Mouse (Mus musculus): ENCODE results near the gene Txk. TPM values are rescaled to one million over a fixed set of nuclear protein-coding genes. Genes with fewer than 3 reads are reported as not detected.

Txk gene
- polyA plus RNA-seq, 1 experiment from 2014 or later, result 0.12 TPM

DNA sequence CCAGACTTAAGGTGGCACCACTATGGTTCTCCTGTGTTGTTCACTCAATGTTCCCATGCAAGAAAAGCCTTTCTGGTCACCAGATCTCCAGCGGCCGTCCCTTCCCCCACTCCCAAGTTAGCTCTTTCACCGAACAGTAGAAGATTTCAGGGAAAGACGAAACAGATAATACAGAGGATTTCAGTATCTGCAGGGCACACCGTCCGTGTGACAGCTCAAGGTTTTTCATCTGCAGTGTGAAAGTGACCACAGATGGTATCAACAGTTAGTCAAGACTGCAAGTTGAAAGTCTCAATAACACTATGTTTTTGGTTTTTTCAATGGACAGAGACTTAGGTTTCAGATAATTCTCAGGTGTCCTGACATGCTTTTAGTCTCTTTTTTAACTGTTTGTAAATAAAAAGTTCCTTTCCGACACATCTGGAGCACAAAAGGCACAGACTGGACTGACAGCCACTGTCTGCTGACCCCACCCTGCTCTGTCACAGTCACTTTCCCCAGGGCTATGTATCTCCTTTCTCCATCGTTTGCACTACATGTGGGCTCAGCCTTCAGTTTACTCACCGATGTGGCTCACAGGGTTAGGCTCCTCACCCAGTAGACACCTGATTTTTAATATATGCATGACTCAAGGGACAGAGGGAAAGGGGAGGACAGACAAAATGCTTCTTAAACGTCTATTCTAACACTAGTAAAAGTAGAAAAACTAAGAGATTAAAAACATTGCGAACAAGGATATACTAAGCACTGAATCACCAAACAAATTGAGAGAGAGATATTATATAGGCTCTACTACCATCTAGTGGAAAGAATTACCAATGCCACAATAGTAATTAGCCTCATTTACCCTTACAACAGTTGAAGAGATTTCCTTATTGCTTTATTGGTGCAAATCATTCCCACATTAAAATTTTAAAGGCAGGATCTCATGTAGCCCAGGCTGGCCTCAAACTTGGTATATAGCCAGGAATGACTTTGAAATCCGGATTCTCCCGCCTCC is 6.6 kb upstream of the Txk start:
- Histone ChIP-seq H3K36me3 (ENCODE audit: control insufficient read depth, insufficient read depth, low read length) (no peaks in the 10 kb centered on the region), H3K4me3 (ENCODE audit: low read depth, low read length) (no peak overlapping the region), H3K27me3 (ENCODE audit: control insufficient read depth, insufficient read depth, low read length) (no peaks in the 10 kb centered on the region), H3K4me1 (ENCODE audit: control insufficient read depth, insufficient read depth, low read length) (no peaks in the 10 kb centered on the region), H3K4me2 (ENCODE audit: low read depth, low read length) (no peak overlapping the region), H3K27ac (ENCODE audit: low read depth, low read length) (no peak overlapping the region), H3K9ac (replicated peaks; ENCODE audit: low read depth, low read length) (no peak overlapping the region), H3K9me3 (ENCODE audit: control insufficient read depth, low read length) (no peaks in the 10 kb centered on the region)
- WGBS, result 76% methylated on average over 13 of the region's 13 CpGs
- ATAC-seq (ENCODE audit: low read depth), result peak; percentile 56

DNA sequence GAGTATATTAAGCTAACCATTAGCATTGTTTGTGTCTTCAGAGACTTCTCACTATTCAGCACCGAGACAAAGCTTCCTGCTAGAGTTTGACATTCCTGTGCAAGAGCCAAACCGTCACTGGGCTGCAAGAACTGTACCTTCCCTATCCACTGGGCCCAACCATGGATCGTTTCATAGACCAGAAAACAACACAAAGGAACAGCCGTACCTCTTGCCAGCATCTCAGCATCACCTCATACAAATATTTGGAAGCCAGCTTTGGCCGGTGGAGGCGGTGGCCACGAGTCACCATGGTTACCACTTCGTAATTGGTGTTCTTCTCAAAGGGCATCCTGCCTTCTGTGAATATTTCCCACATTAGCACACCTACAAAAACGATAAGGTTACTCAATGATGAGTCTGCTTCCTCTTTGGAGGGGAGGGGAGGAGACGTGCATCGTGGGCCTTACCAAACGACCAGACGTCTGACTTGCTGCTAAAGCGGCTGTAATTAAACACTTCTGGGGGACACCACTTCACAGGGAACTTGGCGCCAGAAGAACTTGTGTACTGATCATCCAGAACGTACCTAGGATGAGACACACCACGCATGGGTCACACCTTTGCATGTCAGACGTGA is 4.7 kb upstream of the Txk start:
- Histone ChIP-seq H3K4me1 (ENCODE audit: control insufficient read depth, insufficient read depth, low read length) (no peaks in the 10 kb centered on the region), H3K4me2 (ENCODE audit: low read depth, low read length) (no peak overlapping the region), H3K9me3 (ENCODE audit: control insufficient read depth, low read length) (no peaks in the 10 kb centered on the region), H3K9ac (replicated peaks; ENCODE audit: low read depth, low read length) (no peak overlapping the region), H3K36me3 (ENCODE audit: control insufficient read depth, insufficient read depth, low read length) (no peaks in the 10 kb centered on the region), H3K4me3 (ENCODE audit: low read depth, low read length) (no peak overlapping the region), H3K27me3 (ENCODE audit: control insufficient read depth, insufficient read depth, low read length) (no peaks in the 10 kb centered on the region), H3K27ac (ENCODE audit: low read depth, low read length) (no peak overlapping the region)
- WGBS, result 70% methylated on average over 18 of the region's 18 CpGs
- peak; percentile 70; the same call in 1 of the 2 replicates for ATAC-seq (ENCODE audit: low read depth)

DNA sequence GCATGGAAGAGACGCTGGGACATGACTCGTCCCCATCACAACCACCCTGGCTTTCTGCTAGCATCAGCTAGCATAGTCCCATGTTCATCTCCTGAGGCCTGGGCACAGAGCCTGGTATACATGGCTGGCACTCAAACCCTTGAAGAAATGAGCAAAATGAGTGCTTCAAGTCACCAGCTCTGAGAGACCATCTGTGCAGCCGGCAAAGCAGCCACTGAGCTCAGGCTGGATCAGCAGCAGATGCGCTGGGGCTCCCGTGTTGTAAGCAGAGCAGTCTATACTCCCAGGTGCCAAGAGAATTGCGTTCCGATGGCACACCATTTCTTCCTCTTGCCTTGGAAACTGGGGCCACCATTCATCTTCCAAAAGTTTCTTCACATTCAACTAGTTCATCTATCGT is 3.4 kb upstream of the Txk start:
- no peak overlapping the region for H3K4me3 ChIP-seq (ENCODE audit: low read depth, low read length)
- no peaks in the 10 kb centered on the region for H3K4me1 ChIP-seq (ENCODE audit: control insufficient read depth, insufficient read depth, low read length)
- H3K27ac ChIP-seq (ENCODE audit: low read depth, low read length), result no peak overlapping the region
- H3K9me3 ChIP-seq (ENCODE audit: control insufficient read depth, low read length), result no peaks in the 10 kb centered on the region
- no peak overlapping the region for H3K4me2 ChIP-seq (ENCODE audit: low read depth, low read length)
- no peak for ATAC-seq (ENCODE audit: low read depth)
- H3K27me3 ChIP-seq (ENCODE audit: control insufficient read depth, insufficient read depth, low read length), result no peaks in the 10 kb centered on the region
- H3K36me3 ChIP-seq (ENCODE audit: control insufficient read depth, insufficient read depth, low read length), result no peaks in the 10 kb centered on the region
- WGBS, result 94% methylated on average over 8 of the region's 8 CpGs
- H3K9ac ChIP-seq (replicated peaks; ENCODE audit: low read depth, low read length), result no peak overlapping the region

GRCm38 (mm10) chr5:72755035-72755434 is 2.5 kb upstream of the Txk start:
- no peak overlapping the region for H3K27ac ChIP-seq (ENCODE audit: low read depth, low read length)
- H3K4me3 ChIP-seq (ENCODE audit: low read depth, low read length), result no peak overlapping the region
- no peak overlapping the region for H3K4me2 ChIP-seq (ENCODE audit: low read depth, low read length)
- WGBS, result 85% methylated on average over 2 of the region's 2 CpGs
- H3K9me3 ChIP-seq (ENCODE audit: control insufficient read depth, low read length), result no peaks in the 10 kb centered on the region
- H3K9ac ChIP-seq (replicated peaks; ENCODE audit: low read depth, low read length), result no peak overlapping the region
- H3K27me3 ChIP-seq (ENCODE audit: control insufficient read depth, insufficient read depth, low read length), result no peaks in the 10 kb centered on the region
- ATAC-seq (ENCODE audit: low read depth), result no peak
- H3K4me1 ChIP-seq (ENCODE audit: control insufficient read depth, insufficient read depth, low read length), result no peaks in the 10 kb centered on the region
- no peaks in the 10 kb centered on the region for H3K36me3 ChIP-seq (ENCODE audit: control insufficient read depth, insufficient read depth, low read length)

- no peak overlapping the region for H3K9ac ChIP-seq (replicated peaks; ENCODE audit: low read depth, low read length)
- H3K9me3 ChIP-seq (ENCODE audit: control insufficient read depth, low read length), result no peaks in the 10 kb centered on the region
- H3K4me2 ChIP-seq (ENCODE audit: low read depth, low read length), result no peak overlapping the region
- ATAC-seq (ENCODE audit: low read depth), result peak; percentile 83
- H3K4me3 ChIP-seq (ENCODE audit: low read depth, low read length), result no peak overlapping the region
- no peaks in the 10 kb centered on the region for H3K4me1 ChIP-seq (ENCODE audit: control insufficient read depth, insufficient read depth, low read length)
- 57% methylated on average over 7 of the region's 7 CpGs for WGBS
- no peaks in the 10 kb centered on the region for H3K27me3 ChIP-seq (ENCODE audit: control insufficient read depth, insufficient read depth, low read length)
- no peak overlapping the region for H3K27ac ChIP-seq (ENCODE audit: low read depth, low read length)
- no peaks in the 10 kb centered on the region for H3K36me3 ChIP-seq (ENCODE audit: control insufficient read depth, insufficient read depth, low read length)
Measured at GRCm38 (mm10) chr5:72751056-72751758, 1.4 kb downstream of the Txk start.

GRCm38 (mm10) chr5:72750226-72750625 is 2.4 kb downstream of the Txk start:
- no peak for ATAC-seq (ENCODE audit: low read depth)
- Histone ChIP-seq H3K4me2 (ENCODE audit: low read depth, low read length) (no peak overlapping the region), H3K27me3 (ENCODE audit: control insufficient read depth, insufficient read depth, low read length) (no peaks in the 10 kb centered on the region), H3K36me3 (ENCODE audit: control insufficient read depth, insufficient read depth, low read length) (no peaks in the 10 kb centered on the region), H3K9ac (replicated peaks; ENCODE audit: low read depth, low read length) (no peak overlapping the region), H3K4me1 (ENCODE audit: control insufficient read depth, insufficient read depth, low read length) (no peaks in the 10 kb centered on the region), H3K9me3 (ENCODE audit: control insufficient read depth, low read length) (no peaks in the 10 kb centered on the region), H3K27ac (ENCODE audit: low read depth, low read length) (0 out of 2 replicates have a peak overlapping the region, but pooled peaks have one; percentile 22), H3K4me3 (ENCODE audit: low read depth, low read length) (no peak overlapping the region)
- WGBS, result 79% methylated on average over 5 of the region's 5 CpGs

DNA sequence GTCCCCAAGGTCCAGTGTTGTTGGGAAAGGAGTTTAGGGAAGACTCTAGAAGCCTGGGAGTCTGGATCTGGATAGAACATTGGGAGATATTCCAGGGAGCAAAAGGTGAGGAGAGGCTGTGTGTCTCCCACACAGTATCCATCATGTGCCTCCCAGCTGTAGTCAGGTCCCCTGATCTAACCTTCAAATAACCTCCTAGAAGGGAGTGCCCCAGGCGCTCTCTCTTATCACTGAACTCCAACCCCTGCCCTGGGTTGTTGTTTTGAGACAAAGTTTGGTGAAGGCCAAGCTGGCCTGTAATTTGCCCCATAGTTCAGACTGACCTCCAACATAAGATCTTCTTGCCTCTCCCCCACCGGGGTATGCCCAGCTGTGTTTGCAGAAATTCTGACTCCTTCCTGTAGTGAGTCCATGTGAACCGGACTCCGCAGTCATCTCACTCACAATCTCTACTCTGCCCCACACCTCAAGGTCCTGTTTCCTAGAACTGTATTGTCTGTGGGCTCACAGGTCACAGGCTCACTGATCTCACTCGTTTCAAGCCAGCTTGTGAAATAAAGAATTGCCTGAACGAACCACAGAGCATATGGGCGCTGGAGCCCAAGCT is 3.8 kb downstream of the Txk start:
- WGBS, result 82% methylated on average over 7 of the region's 7 CpGs
- Histone ChIP-seq H3K27me3 (ENCODE audit: control insufficient read depth, insufficient read depth, low read length) (no peaks in the 10 kb centered on the region), H3K27ac (ENCODE audit: low read depth, low read length) (no peak overlapping the region), H3K9me3 (ENCODE audit: control insufficient read depth, low read length) (no peaks in the 10 kb centered on the region), H3K4me2 (ENCODE audit: low read depth, low read length) (no peak overlapping the region), H3K9ac (replicated peaks; ENCODE audit: low read depth, low read length) (no peak overlapping the region), H3K36me3 (ENCODE audit: control insufficient read depth, insufficient read depth, low read length) (no peaks in the 10 kb centered on the region), H3K4me1 (ENCODE audit: control insufficient read depth, insufficient read depth, low read length) (no peaks in the 10 kb centered on the region), H3K4me3 (ENCODE audit: low read depth, low read length) (no peak overlapping the region)
- no peak for ATAC-seq (ENCODE audit: low read depth)

GRCm38 (mm10) chr5:72747384-72747783 is 5.2 kb downstream of the Txk start:
- no peak for ATAC-seq (ENCODE audit: low read depth)
- Histone ChIP-seq H3K4me3 (ENCODE audit: low read depth, low read length) (no peak overlapping the region), H3K9ac (replicated peaks; ENCODE audit: low read depth, low read length) (no peak overlapping the region), H3K27me3 (ENCODE audit: control insufficient read depth, insufficient read depth, low read length) (no peaks in the 10 kb centered on the region), H3K4me1 (ENCODE audit: control insufficient read depth, insufficient read depth, low read length) (no peaks in the 10 kb centered on the region), H3K4me2 (ENCODE audit: low read depth, low read length) (no peak overlapping the region), H3K9me3 (ENCODE audit: control insufficient read depth, low read length) (no peaks in the 10 kb centered on the region), H3K27ac (ENCODE audit: low read depth, low read length) (no peak overlapping the region), H3K36me3 (ENCODE audit: control insufficient read depth, insufficient read depth, low read length) (no peaks in the 10 kb centered on the region)
- WGBS, result 88% methylated on average over 4 of the region's 4 CpGs
